Mouse (Mus musculus): ENCODE results near the gene Serbp1.

The Serbp1 gene

GRCm38 (mm10) chr6:67229922-67230518 lies 8.0 kb upstream of the Serbp1 start:
- in situ Hi-C loops (cut with MboI, MseI): loop anchor here (10.0 kb wide), 1 partner anchor 965 kb away; no protein-coding TSS in a partner anchor

GRCm38 (mm10) chr6:67230950-67231349 lies 7.0 kb upstream of the Serbp1 start:
- in situ Hi-C loops (cut with MboI, MseI): no loop called here

DNA sequence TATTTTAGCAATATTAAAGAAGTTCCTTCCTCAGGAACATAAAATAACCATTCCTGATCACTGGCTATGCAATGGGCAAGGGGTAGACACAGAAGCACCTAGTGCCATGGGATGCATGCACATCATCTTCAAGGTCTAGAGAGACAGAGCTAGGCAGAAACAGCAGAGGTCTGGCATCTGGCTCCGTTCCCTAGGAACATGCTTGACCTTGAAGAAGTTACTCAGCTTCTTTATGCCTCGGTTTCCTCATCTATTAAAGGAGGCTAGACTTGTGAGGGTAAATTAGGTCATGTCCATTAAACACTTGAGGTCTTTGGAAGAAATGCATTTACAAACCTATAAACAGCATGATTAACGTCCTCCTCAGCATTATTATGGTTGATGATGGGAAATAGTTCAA lies 2.3 kb upstream of the Serbp1 start:
- in situ Hi-C loops (cut with MboI, MseI): no loop called here

GRCm38 (mm10) chr6:67236491-67237234 lies 1.3 kb upstream of the Serbp1 start:
- in situ Hi-C loops (cut with MboI, MseI): no loop called here

DNA sequence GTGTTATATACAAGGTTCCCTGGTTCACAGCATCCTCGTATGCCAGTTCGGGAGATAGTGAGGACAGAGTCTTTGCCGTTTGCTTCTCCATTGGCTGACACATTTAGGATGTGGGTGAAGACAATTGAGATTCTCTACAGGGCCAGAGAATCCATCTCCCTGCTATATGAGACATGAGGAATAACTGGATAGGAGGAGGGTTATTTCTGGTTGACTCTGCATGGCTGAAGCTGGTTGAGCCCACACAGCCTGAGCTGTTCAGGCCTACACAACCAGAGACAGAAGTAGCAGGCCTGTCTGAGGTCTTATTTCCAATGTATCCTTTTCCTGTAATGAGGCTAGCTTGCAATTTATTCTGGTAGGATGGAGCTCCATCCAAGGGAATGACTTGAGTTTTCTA lies 3.3 kb downstream of the Serbp1 start:
- in situ Hi-C loops (cut with MboI, MseI): no loop called here

DNA sequence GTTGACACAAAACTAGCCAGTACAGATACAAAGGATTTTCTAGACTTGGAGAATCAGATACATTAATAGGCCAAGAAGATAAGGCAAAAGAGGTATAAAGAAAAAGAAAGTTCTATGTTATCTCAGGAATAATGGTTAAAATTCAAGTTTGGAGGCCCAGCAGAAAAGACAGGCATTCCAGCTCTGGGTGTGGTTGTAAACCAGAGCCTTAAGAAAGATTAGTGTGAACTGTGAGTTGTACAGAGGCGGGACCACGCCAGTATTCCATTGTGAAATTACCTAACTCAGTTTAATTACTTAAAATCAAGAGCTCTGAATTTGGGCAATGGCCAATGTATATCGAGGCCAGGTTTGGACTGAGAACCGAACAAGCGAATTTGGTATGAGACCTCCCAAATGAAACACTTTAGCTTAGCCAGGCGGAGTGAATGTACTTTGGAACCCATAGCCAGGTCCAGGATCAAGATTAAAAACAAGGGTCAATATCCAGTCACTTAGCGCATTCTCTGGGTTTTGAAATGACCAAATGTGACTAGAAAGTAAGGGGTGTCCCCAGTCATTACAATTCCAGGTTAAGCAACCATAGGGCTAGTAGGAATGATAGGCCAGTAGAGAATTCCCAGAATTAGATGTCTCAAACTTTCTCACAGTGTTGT lies 5.9 kb downstream of the Serbp1 start:
- in situ Hi-C loops (cut with MboI, MseI): no loop called here

- in situ Hi-C loops (cut with MboI, MseI): no loop called here
These were observed 6.5 kb downstream of the Serbp1 start for GRCm38 (mm10) chr6:67244451-67244850.

GRCm38 (mm10) chr6:67251095-67251494 lies 13.1 kb downstream of the Serbp1 start:
- in situ Hi-C loops (cut with MboI, MseI): no loop called here

DNA sequence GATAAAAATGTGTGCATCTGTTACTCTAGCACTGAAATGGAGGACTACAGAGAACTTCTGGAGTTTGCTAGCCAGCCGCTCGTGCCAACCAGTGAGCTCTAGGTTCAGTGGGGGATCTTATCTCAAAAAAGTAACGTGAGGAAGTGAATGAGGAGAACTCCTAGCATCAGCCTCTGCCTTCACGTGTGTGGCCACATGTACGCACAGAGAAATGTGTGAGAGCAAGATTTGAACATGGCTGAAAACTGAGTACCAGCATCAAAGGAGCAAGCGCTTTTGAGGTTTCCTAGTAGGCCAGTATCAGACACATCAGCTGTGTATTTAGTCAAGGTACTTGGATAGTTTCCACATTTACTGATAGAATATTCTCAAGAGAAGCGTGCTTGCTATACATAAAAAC lies 27.0 kb downstream of the Serbp1 start:
- in situ Hi-C loops (cut with MboI, MseI): no loop called here

DNA sequence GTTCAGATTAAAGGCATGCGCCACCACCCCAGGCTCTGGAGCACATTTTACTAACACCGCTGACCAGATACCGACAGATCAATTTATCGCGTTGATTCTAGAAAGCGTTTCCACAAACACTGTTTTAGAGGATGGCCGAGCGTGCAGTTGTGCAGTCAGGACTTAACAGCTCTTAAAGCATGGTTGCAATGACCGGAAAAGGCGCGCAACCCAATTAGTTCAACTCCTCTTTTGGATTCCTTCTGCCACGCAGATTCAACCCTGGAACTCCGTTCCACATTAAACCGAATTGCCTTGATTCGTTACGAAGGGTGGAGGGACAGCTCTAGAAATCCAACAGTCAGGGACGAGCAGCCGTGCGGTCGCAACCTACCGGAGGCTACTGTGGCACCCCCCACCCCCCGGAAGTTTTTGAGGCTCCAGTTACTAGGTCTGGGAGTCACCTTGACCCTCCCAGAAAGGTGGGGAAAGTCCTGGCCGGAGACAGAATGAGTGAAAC lies 28.2 kb downstream of the Serbp1 start:
- in situ Hi-C loops (cut with MboI, MseI): no loop called here

DNA sequence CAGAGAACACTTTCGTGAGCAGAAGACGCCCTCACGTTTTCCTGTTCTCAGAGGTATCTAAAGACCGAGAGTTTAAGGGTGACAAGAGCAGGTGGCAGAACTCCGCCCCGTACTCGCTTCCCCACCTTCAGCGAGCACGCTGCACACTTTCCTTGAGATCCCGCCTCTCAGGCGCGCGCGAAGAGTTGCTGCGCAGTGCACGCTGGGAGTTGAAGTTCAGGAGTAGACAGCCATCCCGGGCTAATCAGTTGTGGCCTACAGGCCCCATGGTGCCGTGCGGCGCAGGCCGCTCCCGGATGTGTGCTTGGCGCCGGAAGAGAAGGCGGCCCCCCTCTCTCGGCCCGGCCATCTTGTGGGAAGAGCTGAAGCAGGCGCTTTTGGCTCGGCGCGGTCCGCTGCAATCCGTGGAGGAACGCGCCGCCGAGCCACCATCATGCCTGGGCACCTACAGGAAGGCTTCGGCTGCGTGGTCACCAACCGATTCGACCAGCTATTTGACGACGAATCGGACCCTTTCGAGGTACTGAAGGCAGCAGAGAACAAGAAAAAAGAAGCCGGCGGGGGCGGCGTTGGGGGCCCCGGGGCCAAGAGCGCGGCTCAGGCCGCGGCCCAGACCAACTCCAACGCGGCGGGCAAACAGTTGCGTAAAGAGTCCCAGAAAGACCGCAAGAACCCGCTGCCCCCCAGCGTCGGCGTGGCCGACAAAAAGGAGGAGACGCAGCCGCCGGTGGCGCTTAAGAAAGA lies 28.9 kb downstream of the Serbp1 start:
- in situ Hi-C loops (cut with MboI, MseI): no loop called here

- in situ Hi-C loops (cut with MboI, MseI): no loop called here
These were observed 29.6 kb downstream of the Serbp1 start for GRCm38 (mm10) chr6:67267408-67268244.

- in situ Hi-C loops (cut with MboI, MseI): no loop called here
These were observed 30.3 kb downstream of the Serbp1 start for GRCm38 (mm10) chr6:67268245-67268612.

DNA sequence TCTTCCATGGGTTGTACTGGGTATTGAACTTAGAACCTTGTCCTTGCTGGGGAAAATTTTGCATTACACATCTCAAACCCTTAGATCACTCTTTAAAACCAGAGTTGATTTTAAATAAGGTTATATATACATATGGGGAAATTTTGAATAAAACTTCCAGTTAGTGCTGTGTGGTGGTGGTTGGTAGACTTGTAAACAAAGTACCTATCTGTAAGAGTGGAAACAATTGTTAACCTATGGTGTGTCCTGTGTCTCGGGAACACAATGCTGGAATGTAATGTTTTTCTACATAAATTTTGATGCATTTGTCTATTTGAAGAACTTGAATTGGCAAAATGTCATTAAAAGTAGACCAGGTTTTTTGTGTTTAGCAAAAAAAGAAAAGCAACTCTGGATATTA lies 31.0 kb downstream of the Serbp1 start:
- in situ Hi-C loops (cut with MboI, MseI): no loop called here

DNA sequence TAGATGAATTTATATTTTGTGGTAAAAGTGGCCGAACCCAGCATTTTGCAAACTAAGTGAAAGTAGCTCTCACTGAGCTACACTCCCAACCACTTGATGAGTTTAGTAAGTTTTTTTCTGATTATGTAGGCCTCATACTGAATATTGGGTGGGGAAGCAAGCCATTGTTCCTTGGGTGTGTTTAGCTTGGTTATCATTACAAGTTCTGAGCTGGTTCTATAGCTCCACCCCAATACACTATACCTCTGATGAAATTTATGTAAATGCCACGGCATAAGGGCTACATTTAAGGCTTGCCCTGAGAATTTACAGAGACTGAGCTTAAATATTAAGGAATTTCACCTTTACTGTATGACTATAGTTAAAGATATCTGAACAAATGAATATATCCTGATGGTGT lies 31.5 kb downstream of the Serbp1 start:
- in situ Hi-C loops (cut with MboI, MseI): no loop called here

DNA sequence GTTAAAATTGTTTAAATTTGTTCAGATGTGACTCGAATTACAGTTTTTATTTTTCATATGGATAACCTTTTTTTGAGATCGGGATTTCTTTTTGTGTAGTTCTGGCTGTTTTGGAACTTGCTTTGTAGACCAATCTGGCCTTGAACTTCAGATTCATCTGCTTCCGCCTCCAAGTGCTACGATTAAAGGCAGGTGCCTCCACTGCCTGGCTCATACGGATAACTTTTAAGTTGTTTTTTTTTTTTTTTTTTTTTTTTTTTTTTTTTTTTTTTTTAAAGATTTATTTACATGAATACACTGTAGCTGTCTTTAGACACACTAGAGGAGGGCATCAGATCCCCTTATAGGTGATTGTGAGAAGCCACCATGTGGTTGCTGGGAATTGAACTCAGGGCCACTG lies 40.0 kb downstream of the Serbp1 start:
- in situ Hi-C loops (cut with MboI, MseI): loop anchor here (5.0 kb wide), 1 partner anchor 91 kb away; no protein-coding TSS in a partner anchor

- in situ Hi-C loops (cut with MboI, MseI): no loop called here
These were observed 43.7 kb downstream of the Serbp1 start for GRCm38 (mm10) chr6:67281614-67282197.

- in situ Hi-C loops (cut with MboI, MseI): no loop called here
These were observed 44.9 kb downstream of the Serbp1 start for GRCm38 (mm10) chr6:67282897-67283296.

DNA sequence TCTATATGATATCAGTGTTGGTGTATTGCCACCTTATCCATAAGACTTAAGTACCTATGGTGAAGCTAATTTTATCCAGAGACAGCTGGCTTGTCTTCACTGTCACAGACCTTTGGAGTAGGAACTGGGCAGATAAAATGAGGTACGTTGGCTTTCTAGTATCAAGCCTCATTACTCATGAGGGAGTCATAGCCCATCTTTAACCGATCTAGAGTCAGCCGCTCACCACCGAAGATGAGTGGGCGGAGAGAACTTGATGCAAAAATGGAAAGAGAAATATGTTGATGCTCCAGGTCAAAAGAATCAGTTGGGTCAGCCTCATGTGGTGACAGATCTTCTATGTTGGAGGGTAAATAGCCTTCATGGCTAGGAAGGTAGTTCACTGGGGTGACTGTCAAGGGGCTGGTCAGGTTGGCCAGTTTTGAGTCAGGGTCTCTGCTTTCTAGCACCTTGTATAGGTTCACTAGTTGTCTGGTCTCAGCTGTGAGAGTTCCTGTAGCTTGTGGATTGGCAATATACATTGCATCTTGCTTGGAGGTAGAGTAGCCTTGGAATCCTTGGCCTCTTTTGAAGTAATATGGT lies 54.2 kb downstream of the Serbp1 start:
- in situ Hi-C loops (cut with MboI, MseI): no loop called here

GRCm38 (mm10) chr6:67296126-67296525 lies 58.1 kb downstream of the Serbp1 start:
- in situ Hi-C loops (cut with MboI, MseI): no loop called here

All from T-helper 2 cell (primary cell).